Mouse (Mus musculus): ENCODE results near the gene Ptgs1. TPM values are rescaled to one million over a fixed set of nuclear protein-coding genes. Genes with fewer than 3 reads are reported as not detected.

The Ptgs1 gene
- polyA plus RNA-seq, 1 experiment: 24.7 TPM

- 49% methylated on average over 4 of the region's 4 CpGs for WGBS
- Histone ChIP-seq H3K36me3 (ENCODE audit: control insufficient read depth, insufficient read depth, low read length) (no peaks in the 10 kb centered on the region), H3K4me1 (ENCODE audit: control insufficient read depth, insufficient read depth, insufficient read length, low read length) (no peaks in the 10 kb centered on the region), H3K4me3 (ENCODE audit: low read depth, low read length) (no peak overlapping the region), H3K27me3 (ENCODE audit: control insufficient read depth, insufficient read depth, low read length) (no peaks in the 10 kb centered on the region), H3K27ac (ENCODE audit: insufficient read depth, low read depth, low read length) (no peak overlapping the region)
- no peak for TF ChIP-seq CTCF (IDR thresholded peaks at IDR 0.05; ENCODE audit: extremely low read depth, insufficient read length, insufficient replicate concordance, low read depth, low read length)
- no peak for TF ChIP-seq POLR2A (IDR thresholded peaks at IDR 0.05; ENCODE audit: low read depth, low read length)
These were observed 29.2 kb downstream of the Ptgs1 start for GRCm38 (mm10) chr2:36259382-36259781.

GRCm38 (mm10) chr2:36259798-36260540 is 29.7 kb downstream of the Ptgs1 start:
- no peak overlapping the region for H3K27ac ChIP-seq (ENCODE audit: insufficient read depth, low read depth, low read length)
- WGBS: 60% methylated on average over 6 of the region's 6 CpGs
- H3K36me3 ChIP-seq (ENCODE audit: control insufficient read depth, insufficient read depth, low read length): no peaks in the 10 kb centered on the region
- no peaks in the 10 kb centered on the region for H3K27me3 ChIP-seq (ENCODE audit: control insufficient read depth, insufficient read depth, low read length)
- H3K4me1 ChIP-seq (ENCODE audit: control insufficient read depth, insufficient read depth, insufficient read length, low read length): no peaks in the 10 kb centered on the region
- no peak for TF ChIP-seq CTCF (IDR thresholded peaks at IDR 0.05; ENCODE audit: extremely low read depth, insufficient read length, insufficient replicate concordance, low read depth, low read length)
- no peak for TF ChIP-seq POLR2A (IDR thresholded peaks at IDR 0.05; ENCODE audit: low read depth, low read length)
- H3K4me3 ChIP-seq (ENCODE audit: low read depth, low read length): no peak overlapping the region

GRCm38 (mm10) chr2:36262025-36262424 is 31.8 kb downstream of the Ptgs1 start:
- H3K36me3 ChIP-seq (ENCODE audit: control insufficient read depth, insufficient read depth, low read length): no peaks in the 10 kb centered on the region
- no peak overlapping the region for H3K4me3 ChIP-seq (ENCODE audit: low read depth, low read length)
- 62% methylated on average over 4 of the region's 4 CpGs for WGBS
- H3K4me1 ChIP-seq (ENCODE audit: control insufficient read depth, insufficient read depth, insufficient read length, low read length): no peaks in the 10 kb centered on the region
- no peak overlapping the region for H3K27ac ChIP-seq (ENCODE audit: insufficient read depth, low read depth, low read length)
- TF ChIP-seq CTCF (IDR thresholded peaks at IDR 0.05; ENCODE audit: extremely low read depth, insufficient read length, insufficient replicate concordance, low read depth, low read length): no peak
- TF ChIP-seq POLR2A (IDR thresholded peaks at IDR 0.05; ENCODE audit: low read depth, low read length): no peak
- no peaks in the 10 kb centered on the region for H3K27me3 ChIP-seq (ENCODE audit: control insufficient read depth, insufficient read depth, low read length)

GRCm38 (mm10) chr2:36269458-36269857 is 39.2 kb downstream of the Ptgs1 start:
- Histone ChIP-seq H3K36me3 (ENCODE audit: control insufficient read depth, insufficient read depth, low read length) (no peaks in the 10 kb centered on the region), H3K27ac (ENCODE audit: insufficient read depth, low read depth, low read length) (peak overlapping the region; percentile 41; the same call in 1 of the 2 replicates), H3K27me3 (ENCODE audit: control insufficient read depth, insufficient read depth, low read length) (no peaks in the 10 kb centered on the region), H3K4me1 (ENCODE audit: control insufficient read depth, insufficient read depth, insufficient read length, low read length) (peaks cover 3% of the 10 kb centered on the region; the same call in 1 of the 2 replicates), H3K4me3 (ENCODE audit: low read depth, low read length) (no peak overlapping the region)
- TF ChIP-seq POLR2A (IDR thresholded peaks at IDR 0.05; ENCODE audit: low read depth, low read length): no peak
- TF ChIP-seq CTCF (IDR thresholded peaks at IDR 0.05; ENCODE audit: extremely low read depth, insufficient read length, insufficient replicate concordance, low read depth, low read length): no peak
- WGBS: 60% methylated on average over 3 of the region's 3 CpGs

- 50% methylated on average over 2 of the region's 2 CpGs for WGBS
- peaks cover 3% of the 10 kb centered on the region; the same call in 1 of the 2 replicates for H3K4me1 ChIP-seq (ENCODE audit: control insufficient read depth, insufficient read depth, insufficient read length, low read length)
- no peak overlapping the region for H3K4me3 ChIP-seq (ENCODE audit: low read depth, low read length)
- 0 out of 2 replicates have a peak overlapping the region, but pooled peaks have one; percentile 20 for H3K27ac ChIP-seq (ENCODE audit: insufficient read depth, low read depth, low read length)
- no peaks in the 10 kb centered on the region for H3K27me3 ChIP-seq (ENCODE audit: control insufficient read depth, insufficient read depth, low read length)
- TF ChIP-seq CTCF (IDR thresholded peaks at IDR 0.05; ENCODE audit: extremely low read depth, insufficient read length, insufficient replicate concordance, low read depth, low read length) (no peak), POLR2A (IDR thresholded peaks at IDR 0.05; ENCODE audit: low read depth, low read length) (no peak)
- no peaks in the 10 kb centered on the region for H3K36me3 ChIP-seq (ENCODE audit: control insufficient read depth, insufficient read depth, low read length)
These were observed 40.0 kb downstream of the Ptgs1 start for GRCm38 (mm10) chr2:36270186-36270585.

GRCm38 (mm10) chr2:36271085-36271484 is 40.9 kb downstream of the Ptgs1 start:
- TF ChIP-seq CTCF (IDR thresholded peaks at IDR 0.05; ENCODE audit: extremely low read depth, insufficient read length, insufficient replicate concordance, low read depth, low read length) (no peak), POLR2A (IDR thresholded peaks at IDR 0.05; ENCODE audit: low read depth, low read length) (no peak)
- H3K36me3 ChIP-seq (ENCODE audit: control insufficient read depth, insufficient read depth, low read length): no peaks in the 10 kb centered on the region
- H3K27ac ChIP-seq (ENCODE audit: insufficient read depth, low read depth, low read length): no peak overlapping the region
- 66% methylated on average over 4 of the region's 4 CpGs for WGBS
- peaks cover 3% of the 10 kb centered on the region; the same call in 1 of the 2 replicates for H3K4me1 ChIP-seq (ENCODE audit: control insufficient read depth, insufficient read depth, insufficient read length, low read length)
- H3K27me3 ChIP-seq (ENCODE audit: control insufficient read depth, insufficient read depth, low read length): no peaks in the 10 kb centered on the region
- no peak overlapping the region for H3K4me3 ChIP-seq (ENCODE audit: low read depth, low read length)

- Histone ChIP-seq H3K36me3 (ENCODE audit: control insufficient read depth, insufficient read depth, low read length) (no peaks in the 10 kb centered on the region), H3K27ac (ENCODE audit: insufficient read depth, low read depth, low read length) (no peak overlapping the region)
These were observed 42.2 kb downstream of the Ptgs1 start for GRCm38 (mm10) chr2:36272288-36272950.

More at GRCm38 (mm10) chr2:36272288-36272950, 42.2 kb downstream of the Ptgs1 start:
- Histone ChIP-seq H3K27me3 (ENCODE audit: control insufficient read depth, insufficient read depth, low read length) (no peaks in the 10 kb centered on the region), H3K4me1 (ENCODE audit: control insufficient read depth, insufficient read depth, insufficient read length, low read length) (peaks cover 3% of the 10 kb centered on the region; the same call in 1 of the 2 replicates), H3K4me3 (ENCODE audit: low read depth, low read length) (no peak overlapping the region)
- TF ChIP-seq POLR2A (IDR thresholded peaks at IDR 0.05; ENCODE audit: low read depth, low read length): no peak
- TF ChIP-seq CTCF (IDR thresholded peaks at IDR 0.05; ENCODE audit: extremely low read depth, insufficient read length, insufficient replicate concordance, low read depth, low read length): no peak
- 71% methylated on average over 6 of the region's 6 CpGs for WGBS

All from small intestine, adult 2 months (tissue).